Mouse (Mus musculus): ENCODE results near the gene Ankrd39.
"Not testable (repeated sequence)": the region's sequence is repeated elsewhere in the genome, so short reads cannot be mapped to it uniquely, and the experiment has no call there.

Ankrd39 gene

DNA sequence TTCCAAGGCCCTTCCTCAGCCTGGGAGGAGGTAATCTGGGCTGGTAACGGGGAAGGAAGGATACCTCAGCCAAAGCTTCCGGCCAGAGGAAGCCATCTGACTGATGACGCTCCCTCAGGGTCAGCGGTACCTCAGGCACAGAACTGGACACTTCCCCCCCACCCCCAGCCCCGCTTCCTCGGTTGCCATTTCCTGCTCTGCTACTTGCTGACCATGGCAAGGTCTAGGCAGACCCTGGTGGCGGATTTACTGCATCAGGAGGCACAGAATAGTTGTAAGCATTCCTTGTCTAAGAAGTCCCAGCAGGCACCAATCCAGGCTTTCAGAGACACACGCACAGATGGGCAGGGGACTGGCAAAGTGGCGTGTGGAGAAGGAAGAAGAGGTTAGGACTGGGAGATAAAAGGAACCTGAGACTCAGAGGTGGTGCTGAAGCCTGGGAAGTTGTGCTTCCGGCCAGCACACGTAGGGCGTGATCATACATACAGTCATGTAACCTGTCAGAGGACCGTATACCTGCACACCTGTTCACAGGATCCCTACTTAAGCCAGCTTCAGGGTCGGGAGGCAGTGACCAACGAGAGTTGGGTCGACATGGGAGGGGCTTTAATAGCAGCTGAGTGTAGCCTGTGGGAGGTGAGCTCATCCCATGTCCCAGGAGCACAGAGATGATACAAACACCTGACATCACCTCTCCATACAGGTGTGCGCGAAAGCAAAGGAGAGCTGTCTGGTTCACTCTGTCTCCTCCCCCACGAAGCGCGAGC lies 7.6 kb upstream of the Ankrd39 start:
- DNase-seq (ENCODE audit: low read depth, low spot score) = no peak

DNA sequence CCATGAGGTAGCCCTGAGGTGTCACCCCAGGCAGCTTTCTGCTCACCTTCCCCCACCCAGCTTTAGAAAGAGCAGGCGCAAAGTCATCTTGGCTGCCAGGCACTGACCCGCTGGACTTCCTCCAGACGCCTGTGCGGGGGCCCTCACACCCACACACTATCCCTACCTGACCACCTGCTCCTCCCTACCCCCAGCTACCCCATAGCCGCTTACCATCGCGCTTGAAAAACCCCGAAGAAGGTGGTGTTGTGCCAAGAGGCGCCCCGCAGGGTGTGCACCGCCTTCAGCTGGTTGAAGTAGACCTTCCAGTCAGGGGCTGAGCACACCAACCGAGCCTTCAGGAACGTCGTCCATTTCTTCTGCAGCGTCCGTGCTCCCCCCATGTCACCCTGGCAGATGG lies 5.3 kb upstream of the Ankrd39 start:
- no peak for DNase-seq (ENCODE audit: low read depth, low spot score)

DNA sequence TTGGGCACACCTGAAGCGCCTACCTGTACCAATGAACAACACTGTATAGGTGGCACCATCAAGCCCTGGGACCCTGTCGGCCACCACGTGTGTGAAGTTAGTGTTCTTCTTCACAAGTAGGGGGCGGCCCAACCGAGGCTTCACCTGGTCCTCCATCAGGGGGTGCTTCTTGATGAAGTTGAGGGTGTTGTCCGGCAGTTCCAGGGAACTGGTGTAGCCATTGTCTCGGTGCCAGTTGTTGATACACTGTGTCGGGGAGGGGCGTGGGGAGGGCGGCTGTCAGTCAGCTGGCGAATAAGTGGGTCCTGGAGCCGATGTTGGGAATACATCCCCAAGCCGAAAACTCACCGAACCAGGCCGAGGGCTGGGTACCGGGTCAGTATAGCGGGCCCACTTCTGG lies 4.7 kb upstream of the Ankrd39 start:
- no peak for DNase-seq (ENCODE audit: low read depth, low spot score)

DNA sequence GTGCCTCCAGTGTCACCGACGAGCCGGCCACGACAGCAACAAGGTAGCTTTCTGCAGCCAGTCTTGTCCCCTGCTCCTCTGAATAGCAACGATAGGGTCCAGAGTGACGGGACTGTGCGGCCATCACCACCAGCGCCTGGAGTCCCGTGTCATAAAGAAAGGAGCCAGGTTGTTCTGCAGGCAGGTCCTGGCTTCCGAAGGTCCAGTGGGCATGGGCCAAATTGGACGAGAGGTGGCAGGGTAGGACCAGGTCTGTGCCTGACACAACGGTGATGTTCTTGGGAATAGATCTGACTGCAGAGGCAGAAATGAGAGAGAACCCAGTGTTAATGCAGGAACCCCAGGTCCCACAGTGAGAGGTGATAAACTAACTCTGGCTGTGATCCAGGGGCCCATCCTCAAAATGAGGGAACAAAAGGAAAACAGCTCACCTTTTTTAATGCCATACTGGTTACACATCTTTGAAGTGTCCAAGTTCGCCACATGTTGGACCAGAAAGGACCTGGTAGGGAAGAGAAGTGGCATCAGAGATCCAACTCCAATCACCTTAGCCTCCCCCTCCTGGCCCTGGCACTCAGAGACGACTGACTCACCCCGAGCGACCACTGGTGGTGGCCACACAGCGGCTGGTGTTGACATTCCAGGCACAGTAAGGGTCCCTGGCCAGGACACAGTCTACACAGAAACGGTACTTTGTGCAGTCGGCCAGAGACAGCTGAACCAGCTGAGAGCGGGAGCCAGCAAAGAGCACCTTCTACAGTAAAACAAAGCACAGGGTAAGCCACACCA lies 3.0 kb upstream of the Ankrd39 start:
- DNase-seq (ENCODE audit: low read depth, low spot score) = no peak

DNA sequence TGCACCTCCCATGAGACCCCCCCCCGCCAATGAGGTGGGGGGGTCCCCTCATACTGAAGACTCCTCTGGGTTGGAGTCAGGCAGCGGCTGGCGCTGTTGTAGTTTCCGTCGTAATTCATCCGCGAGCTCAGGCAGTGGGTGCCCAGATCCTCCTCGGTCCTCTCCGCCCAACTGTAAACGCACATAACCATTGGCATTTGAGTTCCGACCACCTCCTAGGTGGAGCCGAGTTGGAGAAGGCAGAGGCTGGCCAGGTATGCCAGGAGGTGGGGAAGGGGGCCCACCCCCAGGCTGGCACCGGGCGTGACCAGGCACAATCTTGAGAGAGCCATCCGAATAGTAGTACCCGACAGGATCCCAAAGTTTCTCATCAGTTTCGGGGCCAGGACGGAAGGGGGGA lies 2.2 kb upstream of the Ankrd39 start:
- DNase-seq (ENCODE audit: low read depth, low spot score) = no peak

DNA sequence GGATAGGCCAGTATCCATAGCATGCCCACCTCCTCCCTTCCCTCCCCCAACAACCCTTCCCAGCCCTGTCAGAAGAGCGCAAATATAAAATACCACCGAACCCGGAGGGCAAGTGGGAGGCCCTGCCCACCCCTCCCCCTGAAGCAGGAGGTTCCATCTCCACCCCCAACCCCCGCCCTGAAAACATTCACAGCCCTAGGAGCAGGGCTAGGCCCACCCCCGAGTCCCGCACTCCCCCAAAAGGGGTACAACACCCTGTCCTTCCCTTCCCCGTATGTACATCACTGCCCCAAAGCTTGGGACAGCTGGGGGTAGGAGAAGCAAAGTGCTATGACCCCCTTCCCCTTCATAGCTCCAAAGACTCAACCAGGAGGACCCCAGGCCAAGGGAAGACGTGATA lies 1.5 kb upstream of the Ankrd39 start:
- no peak for DNase-seq (ENCODE audit: low read depth, low spot score)

DNA sequence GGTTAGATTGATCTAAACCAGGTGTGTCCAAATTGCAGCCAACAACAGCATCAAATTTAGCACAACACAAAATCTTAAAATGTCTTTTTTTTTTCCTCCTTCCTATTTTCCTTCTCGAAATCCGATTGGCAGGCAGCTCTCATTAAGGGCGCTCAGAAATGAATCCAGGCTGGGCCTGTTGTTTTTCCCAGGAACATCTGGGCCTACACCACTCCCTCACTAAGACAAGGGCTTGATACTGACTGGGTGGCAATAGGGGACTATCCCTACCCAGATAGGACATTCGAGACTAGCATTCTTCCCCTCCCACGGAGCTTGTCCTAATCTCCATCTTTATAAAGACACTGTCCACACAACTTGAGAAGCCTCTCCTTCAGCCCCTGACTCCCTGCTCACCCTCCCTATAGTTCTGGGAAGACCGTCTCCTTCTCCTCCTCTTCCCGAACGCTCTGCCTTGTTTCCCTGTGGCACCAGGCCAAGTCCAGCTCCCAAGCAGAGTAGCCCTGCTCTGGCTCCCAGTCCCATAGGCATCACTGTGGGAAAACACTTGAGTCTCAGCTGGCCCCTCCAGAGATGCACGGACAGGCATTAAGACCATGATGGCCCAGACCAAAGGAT lies 845 bp upstream of the Ankrd39 start:
- peak; percentile 51 for DNase-seq (ENCODE audit: low read depth, low spot score)

DNA sequence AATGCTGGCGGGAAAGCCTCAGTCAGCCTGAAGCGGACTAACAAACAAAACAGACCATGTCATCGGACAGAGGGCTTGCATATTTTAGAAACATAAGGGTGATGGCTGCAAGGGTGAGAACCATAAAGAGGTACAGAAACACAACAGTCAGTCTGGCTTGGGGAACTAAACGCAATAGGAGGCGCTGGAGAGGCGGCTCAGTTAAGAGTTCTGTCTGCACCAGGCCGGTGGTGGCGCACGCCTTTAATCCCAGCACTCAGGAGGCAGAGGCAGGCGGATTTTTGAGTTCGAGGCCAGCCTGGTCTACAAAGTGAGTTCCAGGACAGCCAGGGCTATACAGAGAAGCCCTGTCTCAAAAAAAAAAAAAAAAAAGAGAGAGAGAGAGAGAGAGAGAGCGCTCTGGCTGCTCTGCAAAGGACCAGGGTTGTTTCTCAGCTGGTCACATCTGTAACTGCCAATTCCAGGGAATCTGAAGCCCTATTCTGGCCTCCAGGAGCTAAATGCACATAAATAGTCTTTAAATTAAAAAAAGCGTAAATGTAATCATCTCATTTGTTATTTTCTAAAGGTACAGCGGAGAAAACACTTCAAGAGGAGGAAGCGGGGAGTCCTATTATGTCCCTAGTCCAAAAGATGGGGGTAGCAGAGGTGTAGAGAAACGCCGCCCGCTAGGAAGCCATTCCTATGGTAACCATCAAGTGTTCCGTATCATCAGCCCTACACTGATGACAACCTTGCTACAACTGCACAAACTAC lies 1.2 kb downstream of the Ankrd39 start:
- DNase-seq (ENCODE audit: low read depth, low spot score) = no peak

DNA sequence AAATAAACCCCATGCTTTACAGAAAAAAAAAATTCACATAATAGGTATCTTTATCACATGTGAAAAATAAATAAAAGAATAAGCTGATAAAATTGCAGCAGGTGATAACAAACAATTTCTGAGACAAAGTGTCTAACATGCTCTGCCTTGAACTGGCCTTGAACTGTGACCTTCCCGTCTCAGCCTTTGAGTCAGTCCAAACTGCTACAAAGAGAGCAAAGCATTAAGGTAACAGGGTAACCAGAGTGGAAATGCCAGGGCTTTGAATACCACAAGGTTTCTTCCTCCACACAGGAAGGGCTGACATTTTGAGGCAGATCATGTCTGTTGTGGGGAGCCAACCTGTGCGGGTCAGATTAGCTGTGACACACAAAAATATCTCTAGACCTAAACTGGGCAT lies 1.9 kb downstream of the Ankrd39 start:
- DNase-seq (ENCODE audit: low read depth, low spot score) = no peak

DNA sequence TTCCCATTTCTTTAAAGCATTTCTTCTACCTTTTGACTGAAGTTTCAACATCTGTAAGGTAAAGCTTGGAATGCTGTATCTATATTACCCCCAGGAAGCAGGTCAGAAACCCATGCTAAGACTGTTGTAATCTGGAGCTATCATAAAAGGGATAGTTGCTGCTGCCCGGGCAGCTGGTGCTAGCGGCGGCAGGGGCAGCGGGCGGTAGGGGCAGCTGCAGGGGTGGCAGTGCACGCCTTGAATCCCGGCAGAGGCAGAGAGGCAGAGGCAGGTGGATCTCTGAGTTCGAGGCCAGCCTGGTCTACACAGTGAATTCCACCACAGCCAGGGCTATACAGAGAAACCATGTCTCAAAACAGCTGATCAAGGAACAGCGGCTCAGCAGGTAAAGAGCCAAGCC lies 4.3 kb downstream of the Ankrd39 start:
- no peak for DNase-seq (ENCODE audit: low read depth, low spot score)

DNA sequence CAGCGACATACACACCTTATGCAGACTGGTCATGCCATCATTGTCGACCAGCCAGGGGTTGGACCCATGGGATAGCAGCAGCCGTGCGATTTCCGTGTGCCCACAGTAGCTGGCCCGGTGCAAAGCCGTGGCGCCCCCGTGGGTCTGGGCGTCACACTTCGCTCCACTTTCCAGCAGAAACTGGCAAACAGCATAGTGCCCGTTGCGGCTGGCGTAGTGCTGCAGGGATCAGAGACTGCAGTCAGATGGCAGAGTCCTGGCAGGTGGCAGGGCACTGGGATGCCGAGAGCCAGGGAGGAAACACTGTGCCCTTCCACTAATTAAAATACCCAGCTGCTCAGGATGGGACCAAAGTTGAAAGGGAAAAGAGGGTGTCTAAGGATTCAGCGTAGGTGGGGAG lies 5.4 kb downstream of the Ankrd39 start:
- no peak for DNase-seq (ENCODE audit: low read depth, low spot score)

DNA sequence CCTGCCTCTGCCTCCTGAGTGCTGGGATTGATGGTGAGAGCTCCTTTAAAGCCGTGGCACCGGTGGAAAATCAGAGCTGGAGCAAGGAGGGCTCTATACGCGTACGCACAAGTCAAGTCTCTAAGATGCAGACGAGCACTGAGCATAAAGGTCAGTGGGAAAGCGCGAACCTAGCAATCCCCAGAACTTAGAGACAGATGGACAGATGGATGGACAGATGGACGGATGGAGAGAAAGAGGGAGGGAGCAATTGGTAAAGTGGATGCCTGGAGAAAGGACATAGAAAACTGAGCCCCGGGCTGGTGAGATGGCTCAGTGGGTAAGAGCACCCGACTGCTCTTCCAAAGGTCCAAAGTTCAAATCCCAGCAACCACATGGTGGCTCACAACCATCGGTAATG lies 6.4 kb downstream of the Ankrd39 start:
- DNase-seq (ENCODE audit: low read depth, low spot score) = no peak

DNA sequence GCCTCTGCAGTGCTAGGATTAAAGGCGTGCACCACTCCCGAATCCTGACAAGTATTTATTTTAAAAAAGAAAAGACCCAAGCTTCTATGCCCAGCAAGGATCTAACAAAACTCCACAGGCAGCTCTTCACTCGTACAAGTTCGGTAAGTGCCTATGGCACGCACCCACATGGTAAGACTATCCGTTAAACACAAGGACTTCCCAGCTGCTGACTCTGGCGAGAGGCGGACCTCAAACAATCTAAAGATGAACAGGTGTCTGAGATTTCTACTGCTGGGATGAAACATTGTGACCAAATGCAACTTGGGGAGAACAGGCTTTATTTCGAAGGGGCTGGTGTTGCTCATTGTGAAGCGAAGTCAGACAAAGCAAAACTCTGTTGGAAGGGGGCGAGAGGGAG lies 7.1 kb downstream of the Ankrd39 start:
- no peak for DNase-seq (ENCODE audit: low read depth, low spot score)

DNA sequence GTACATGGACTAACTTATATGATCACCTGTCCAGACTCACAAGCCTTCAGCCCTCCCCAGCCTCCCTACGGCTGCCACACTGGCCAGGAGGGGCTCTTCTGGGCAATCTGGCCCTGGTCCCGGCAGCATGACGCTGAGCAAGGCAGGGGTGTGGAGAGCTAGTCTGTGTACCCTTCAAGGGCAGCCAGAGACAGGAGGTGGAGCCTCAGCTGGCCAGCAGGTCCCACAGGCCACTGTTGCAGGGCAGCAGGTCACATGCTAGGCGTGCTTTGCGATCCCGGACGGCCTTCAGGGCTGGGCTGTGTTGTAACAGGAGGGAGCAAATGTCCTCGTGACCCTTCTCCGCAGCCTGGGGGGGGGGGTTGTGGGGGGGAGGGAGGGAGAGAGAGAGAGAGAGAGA lies 8.1 kb downstream of the Ankrd39 start, which contains the start of gene Gm42417:
Gene Gm42417 (minus strand): TSS at position 244 of the 400 bp plus-strand sequence.
- DNase-seq (ENCODE audit: low read depth, low spot score) = no peak

DNA sequence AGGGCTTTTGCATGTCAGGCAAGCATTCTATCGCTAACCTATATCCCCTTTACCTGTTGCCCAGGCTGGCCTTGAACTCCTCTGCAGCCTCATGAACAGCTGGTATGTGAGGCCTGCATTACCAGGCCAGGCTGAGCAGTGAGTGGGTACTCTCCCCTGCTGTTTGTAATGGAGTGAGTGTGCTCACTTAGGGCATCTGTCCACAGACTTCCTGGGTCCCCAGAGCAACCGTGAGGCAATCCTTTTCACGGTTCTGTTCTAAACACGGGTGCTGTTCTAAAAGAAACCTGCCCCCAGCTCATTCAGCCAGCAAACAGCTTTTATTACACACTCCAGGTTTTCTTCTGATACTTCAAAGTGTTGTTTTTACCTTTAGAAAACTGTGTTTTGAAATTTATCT lies 8.5 kb downstream of the Ankrd39 start:
- DNase-seq (ENCODE audit: low read depth, low spot score) = no peak

DNA sequence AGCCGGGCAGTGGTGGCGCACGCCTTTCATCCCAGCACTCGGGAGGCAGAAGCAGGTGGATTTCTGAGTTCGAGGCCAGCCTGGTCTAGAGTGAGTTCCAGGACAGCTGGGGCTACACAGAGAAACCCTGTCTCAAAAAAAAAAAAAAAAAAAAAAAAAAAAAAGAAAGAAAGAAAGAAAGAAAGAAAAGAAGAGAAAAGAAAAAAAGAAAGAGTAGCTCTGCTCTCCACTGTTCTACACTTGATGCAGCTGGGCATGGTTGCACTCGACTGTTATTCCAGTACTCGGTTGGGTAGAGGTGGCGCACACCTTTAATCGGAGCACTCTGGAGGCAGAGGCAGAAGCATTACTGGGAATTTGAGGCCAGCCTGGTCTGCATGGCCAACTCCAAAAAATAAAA lies 10.5 kb downstream of the Ankrd39 start, which contains the start of gene Ankrd23:
Gene Ankrd23 (minus strand): TSS at position 101 of the 400 bp plus-strand sequence.
- DNase-seq (ENCODE audit: low read depth, low spot score) = not testable (repeated sequence)

DNA sequence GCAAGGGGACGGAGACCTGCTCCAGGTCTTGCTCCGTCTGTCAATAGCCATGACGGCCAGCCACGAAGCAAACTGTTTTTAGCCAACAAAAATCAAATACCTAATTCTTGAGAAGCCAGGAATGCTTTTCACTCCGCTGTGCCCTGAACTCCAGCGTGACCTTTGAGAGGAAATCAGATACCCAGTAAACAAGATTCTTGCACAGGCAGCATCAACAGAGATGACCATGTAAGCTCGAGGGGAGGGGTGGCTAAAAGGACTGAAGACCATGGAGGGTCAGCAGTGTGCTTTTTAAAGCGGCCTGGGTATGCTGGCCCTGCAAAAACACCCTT lies 10.9 kb downstream of the Ankrd39 start:
- DNase-seq (ENCODE audit: low read depth, low spot score) = no peak

DNA sequence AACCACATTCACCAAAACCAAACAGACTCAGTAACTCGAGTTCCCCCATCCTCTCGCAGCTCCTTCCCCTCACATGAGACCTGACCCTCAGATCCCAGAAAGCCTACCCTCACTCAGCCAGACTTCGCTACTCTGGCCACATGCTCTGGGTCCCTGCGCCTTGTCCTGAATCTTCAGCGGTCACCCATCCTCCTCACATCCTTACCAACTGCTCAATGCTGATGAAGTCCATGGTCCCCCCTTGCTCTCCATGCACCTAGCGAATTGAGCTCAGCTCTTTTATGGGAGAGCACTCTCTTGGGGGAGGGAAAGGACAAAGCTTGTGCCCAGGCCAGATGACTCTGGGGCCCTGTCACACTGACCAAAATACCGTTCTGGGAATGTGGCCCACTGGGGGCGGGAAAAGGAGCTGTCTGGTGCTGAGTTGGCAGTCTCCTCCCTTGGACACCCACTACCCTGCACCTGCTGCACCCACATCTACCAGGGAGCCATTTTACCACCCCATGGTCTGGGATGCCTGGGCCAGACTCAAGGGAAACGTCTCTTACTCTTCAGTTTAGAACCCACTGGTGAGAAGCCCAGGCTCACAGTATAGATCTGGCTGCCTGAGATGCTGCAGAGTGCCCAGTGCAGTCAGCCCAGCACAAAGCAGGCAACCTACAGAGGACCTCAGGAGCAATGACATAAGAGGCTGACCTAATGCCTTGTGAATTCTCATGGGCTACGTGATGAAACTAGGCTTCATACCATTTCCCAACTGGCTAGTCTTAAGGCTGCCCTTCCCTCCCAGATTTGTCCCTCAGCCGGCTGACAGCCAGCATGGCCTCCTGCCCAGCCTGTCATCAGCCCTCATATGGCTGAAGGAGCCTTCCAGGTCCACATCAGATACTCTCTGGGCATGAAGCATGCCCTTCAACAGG lies 11.5 kb downstream of the Ankrd39 start:
- peak; percentile 16 for DNase-seq (ENCODE audit: low read depth, low spot score)

DNA sequence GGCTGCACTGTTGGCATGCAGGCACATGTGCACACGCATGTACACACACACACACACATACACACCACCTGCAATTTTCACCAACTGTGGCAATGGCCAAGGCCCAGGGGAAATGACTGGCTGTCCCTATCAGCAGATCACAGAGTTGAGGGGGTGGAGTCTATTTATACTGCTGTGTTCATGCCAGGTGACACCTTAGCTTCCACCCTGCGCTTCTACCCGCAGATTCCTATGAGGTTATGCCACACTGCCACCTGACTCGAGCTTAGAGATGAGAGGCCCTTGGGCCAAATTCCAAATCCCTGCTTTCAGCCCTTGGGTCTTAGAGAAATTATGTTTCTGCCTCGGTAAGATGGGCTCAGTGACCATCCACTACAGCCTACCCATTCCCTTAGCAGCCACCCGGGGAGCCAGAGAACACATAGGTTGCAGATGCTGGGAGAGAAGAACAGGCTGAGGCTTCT lies 12.6 kb downstream of the Ankrd39 start:
- DNase-seq (ENCODE audit: low read depth, low spot score) = no peak

DNA sequence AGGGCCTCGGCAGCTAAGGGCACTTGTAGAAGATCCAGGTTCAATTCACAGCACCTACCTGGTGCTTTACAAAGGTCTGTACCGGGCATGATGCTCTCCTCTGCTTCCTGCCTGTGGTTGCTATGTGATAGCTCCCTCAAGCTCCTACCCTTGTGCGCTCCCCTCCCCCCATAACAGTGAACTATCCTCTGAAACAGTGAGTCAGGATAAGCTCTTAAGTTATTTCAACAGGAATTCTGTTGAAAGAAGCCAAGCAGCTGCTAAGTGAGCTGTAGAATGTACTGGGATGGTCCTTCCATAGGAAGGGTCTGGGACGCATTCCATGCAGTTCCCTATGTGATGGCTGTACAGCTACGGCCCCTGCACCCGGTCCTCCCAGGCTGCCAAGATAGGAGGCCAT lies 13.7 kb downstream of the Ankrd39 start:
- DNase-seq (ENCODE audit: low read depth, low spot score) = no peak

DNA sequence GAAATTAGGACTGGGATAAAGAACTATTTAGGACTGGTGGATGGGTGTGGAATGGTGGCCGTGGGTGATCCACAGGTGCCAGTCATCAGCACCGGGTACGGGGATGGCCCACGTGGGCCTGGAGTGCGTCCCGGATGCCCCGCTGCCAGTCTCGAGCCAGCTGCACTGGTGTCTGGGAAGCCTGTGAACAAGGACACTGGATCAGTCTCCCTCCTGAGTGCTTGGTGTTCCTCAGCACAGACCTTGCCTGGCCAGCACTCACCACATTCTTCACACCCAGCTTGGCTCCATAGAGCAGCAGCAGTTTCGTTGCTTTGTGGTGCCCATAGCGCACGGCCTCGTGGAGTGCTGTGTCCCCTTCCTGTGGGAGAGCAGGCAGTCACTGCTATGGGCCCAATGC lies 15.8 kb downstream of the Ankrd39 start:
- DNase-seq (ENCODE audit: low read depth, low spot score) = no peak
